Mouse (Mus musculus) ES-Bruce4 (cell line): ENCODE data around the gene Magt1.

ENCODE experiments used
- CTCF ChIP-seq: IDR thresholded peaks from one replicate; pipeline ENCODE4 v1.8.1; 2011; ENCODE audit warnings: low read depth, low read length
- POLR2A ChIP-seq: IDR thresholded peaks from one replicate; pipeline ENCODE4 v1.8.1; 2011; ENCODE audit warnings: low read length; ENCODE audit not compliant: insufficient read depth

DNA sequence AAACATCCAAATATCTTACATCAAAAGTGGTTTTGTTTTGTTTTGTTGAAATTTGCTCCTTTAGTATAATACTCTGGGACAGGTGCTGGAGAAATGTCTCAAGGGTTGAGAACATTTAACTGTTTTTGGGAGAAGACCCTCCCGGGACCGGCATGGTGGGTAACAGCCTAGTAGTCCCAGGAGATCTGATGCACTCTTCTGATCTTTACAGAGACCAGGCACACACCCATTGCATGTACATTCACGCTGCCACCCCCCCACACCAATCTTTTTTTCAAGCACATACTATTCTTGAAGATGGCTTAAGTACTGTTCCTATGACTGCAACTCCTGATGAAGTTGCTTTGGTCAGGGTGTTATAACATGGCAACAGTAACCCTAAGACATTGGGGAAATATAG, 853 bp upstream of the Magt1 start:
- TF ChIP-seq CTCF (no peak), POLR2A (no peak)
